Mouse (Mus musculus): ENCODE data around the gene Prr5l.

The Prr5l gene

DNA sequence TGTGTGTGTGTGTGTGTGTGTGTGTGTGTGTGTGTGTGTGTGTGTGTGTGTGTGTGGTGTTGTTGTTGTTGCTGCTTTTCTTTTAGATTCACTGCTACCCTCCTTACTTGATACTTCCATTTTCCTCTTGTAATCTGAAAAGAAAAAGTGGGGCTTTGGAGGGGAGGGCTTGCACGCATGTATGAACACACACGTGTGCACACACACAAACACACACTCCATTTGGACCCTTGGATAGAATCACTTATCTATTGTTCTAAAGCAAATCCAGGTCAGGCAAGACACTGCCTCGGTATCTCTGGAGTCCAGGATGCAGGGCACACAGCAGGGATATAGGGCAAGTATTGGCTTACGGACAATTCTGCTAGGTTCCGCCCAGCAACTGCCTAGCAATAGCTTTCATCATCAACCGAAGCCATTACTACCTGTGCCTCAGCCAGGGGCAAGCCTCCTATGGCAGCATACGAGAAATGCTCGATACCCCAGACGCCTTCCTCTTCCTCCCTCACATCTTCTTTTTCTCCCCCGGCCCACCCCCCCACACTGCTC is 159.4 kb downstream of the Prr5l start:
- DNase-seq (ENCODE audit: extremely low spot score, low spot score) = no peak

DNA sequence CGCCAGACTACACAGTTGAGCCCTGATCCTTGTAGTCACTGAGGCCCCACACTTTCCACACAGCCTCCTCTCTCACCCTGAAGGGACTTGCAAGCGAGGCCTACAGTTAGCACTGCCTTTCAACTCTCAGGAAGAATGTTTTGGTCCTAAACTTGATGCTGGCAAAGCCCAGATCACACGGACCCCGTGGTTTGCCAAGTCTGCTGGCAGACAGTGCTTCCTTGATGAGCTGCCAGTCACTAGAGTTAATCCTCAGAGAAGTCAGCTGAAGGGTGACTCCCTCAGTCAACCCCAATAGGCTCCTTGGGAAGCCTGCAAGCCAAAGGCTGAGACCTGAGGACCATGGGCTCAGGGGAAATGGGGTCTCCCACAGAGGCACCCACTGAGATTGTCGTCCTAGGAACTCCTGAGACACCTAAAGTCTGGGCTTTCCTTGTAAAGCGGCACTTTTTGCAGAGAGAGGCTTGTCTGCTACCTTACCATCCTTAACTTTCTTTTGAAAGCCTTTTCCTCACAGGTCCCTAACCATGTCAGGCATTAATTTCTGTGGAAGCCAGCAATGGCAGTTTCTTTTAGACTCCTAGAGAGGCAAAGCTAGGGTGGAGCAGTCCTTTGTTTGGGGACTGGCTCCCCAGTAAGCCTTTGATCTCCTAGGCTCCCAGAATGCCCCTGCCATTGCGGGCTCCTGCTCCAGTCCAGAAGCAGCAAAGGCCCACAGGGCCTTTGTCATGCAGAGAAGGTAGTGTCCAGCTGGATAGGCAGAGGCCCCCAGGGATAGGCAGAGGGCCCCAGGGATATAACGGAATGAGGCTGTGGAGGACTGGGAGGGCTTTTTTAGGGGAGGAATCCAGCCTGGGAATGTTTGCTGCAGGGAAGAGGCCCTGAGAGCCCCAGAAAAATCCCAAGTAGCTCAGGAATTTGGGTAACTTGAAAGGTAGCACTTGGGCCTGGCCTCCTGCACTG is 160.2 kb downstream of the Prr5l start:
- peak; percentile 51 for DNase-seq (ENCODE audit: extremely low spot score, low spot score)

DNA sequence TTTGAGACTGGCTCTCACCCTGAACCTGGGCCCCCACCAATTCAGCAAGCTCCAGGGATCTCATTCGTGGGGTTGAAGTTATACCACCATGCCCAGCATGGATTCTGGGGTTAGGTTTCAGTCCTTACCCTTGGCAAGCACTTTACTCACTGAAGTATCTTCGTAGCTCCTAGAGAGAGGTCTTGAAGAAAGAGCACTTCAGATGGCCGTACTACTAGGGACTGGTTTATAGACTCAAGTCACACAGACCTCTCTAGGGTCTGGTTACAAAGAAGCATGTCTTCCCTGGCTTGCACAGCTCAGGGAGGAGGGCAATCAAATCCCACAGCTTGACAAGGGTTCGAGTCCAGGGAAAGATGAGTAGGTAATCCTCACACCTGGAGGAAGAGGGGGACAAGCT is 161.0 kb downstream of the Prr5l start:
- no peak for DNase-seq (ENCODE audit: extremely low spot score, low spot score)

DNA sequence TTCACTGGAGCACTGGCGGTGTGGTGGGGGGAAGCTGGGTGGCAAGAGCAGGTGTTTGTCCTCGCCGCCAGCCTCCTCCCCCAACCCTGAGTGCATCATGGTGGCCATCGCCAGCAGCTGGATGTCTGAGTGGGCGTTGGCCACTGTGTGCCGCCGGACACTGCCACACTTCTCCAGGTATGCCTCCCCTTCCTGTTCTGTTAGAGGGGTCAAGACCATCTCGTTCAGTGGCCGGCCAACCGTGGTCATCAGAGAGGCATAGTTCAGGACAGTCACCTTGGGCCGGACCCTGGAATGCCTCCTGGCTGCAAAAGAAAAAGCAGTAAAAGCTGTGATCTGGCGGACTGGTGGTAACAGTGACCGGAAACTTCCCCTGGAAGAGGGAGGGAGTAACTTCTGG is 165.7 kb downstream of the Prr5l start:
- DNase-seq (ENCODE audit: extremely low spot score, low spot score) = no peak

DNA sequence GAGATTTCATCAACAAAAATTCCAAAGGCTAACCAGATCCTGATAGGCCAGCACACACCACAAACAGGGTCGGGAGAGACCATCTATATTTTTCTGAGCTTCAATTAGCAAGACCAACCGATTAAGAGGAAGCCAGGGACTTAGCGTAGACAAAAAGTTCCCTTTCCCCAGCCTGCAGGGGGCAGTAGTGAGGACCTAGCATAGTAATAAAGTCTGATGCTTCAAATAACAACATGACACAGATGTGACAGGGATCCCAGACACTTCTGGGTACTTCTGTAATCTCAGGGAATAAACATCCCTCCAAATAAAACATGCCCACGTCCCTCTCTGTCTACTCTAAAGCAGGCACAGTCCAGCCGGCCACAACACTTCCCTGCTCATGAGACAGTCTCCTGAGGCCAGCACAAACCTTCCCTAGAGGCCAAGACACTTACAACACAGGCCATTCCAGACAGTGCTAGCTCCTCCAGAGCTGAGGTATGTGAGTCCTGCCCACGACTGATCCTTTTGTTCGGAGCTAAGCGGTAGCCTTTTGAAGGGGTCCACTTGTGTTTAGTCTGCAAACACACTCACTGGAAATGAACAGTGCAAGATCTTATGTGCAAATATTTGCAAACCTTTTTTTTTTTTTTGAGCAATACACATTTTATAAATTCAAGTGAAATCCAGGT is 167.0 kb downstream of the Prr5l start:
- DNase-seq (ENCODE audit: extremely low spot score, low spot score) = no peak

DNA sequence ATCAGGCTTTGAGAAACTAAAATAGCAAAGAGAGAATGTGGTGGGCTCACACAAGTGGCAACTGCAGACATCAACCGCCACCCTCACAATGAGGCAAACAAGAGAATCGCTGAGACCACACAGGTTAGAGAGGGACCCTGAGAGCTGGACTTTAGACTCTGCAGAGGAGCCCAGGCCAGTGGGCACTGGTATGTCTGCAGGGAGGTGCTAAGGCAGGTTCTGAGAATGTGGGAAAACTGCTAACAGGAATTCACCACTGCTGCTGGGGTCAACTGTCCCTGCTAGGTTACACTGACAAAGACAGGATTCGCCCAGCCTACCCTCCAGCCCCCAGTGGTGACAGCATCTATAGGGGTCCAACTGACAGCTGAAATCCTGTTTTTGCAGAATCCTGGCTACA is 171.2 kb downstream of the Prr5l start:
- DNase-seq (ENCODE audit: extremely low spot score, low spot score) = no peak

DNA sequence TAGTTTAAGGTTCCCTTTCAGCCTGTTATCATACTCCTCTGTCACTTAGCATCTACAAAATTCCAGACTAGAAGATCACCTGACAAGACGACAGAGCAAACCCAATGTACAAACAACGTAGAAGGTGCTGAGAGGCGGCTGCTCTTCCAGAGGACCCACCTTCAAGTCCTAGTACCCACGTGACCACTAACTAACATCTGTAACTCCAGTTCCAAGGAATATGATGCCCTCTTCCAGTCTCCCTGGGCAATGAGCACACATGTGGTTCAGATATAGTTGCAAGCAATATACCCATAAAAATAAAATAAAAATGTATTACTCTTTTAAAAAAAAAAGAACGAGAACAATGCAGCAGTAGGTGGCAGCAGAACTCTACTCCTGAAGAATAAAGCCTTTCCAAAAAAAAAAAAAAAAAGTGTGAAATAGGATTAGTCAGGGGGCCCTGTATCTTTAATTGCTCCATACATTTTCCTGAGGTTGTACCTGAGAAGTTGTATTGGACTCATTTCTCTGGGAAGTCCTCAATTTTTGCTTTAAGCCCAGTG is 176.8 kb downstream of the Prr5l start:
- no peak for DNase-seq (ENCODE audit: extremely low spot score, low spot score)

DNA sequence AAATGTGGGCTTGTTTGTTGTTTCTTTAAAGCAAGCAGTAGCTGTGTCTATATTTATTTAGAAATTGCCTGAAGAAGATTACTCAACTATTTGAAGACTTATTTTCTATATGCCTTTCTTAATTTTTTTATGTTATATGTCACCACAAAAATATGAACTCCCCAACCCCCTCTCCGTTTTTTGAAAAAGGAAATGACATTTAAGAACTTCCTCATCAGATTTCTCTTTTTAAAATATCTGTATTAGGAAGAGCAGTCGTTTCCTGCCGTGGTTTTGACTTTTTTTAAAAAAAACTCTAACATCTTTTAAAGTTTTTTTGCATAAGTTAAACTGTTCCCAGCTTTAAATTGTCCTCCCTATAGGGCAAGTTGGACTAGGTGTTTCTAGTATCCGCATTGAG is 183.5 kb downstream of the Prr5l start:
- DNase-seq (ENCODE audit: extremely low spot score, low spot score) = no peak

DNA sequence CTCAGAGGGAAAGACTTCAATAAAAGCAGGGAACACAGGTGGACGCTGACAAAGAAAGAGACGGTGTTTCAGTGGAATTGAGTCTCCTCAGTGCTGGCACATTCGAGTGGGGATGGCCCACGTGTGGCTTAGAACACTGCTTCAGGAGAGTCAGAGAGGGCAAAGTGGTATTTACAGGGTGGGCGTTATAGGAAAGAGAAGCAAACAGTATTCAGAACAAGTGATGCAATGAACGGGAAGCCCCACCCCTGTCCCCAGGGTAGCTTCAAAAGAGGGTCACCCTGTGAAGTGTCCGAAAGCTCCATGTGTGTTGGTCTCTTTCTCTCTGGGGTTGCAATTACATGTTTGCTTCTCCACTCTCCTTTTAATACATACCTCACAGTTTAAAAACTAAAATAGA is 187.2 kb downstream of the Prr5l start:
- no peak for DNase-seq (ENCODE audit: extremely low spot score, low spot score)

DNA sequence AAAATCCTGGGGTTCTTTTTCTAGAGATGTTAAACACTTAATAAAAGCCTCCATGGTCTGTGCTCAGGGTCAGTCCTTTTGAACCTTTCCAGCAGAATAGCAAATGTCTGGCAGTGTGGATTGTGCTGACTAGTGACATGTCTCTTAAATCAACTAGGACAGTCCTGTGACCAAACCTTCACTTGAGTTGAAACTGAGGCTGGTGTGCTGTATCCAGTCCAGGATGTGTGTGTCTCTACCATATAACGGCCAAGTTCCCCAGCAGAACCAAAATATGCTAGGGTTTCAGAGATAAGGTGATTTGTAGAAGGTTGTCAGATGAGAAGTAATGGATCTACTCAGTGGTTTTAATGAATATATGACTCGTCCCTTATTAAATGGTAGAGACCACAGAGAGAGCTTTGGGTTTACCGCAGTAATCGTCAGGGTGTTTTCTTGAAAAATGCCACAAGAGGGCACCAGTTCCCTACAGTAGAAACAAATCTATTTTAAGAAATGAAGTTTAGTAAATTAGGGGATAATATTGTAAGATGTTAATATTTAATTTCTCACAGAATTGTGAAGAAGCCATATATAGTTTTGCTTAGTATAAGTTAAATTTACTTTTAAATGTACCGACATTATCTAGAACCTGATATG is 189.1 kb downstream of the Prr5l start:
- DNase-seq (ENCODE audit: extremely low spot score, low spot score) = no peak

DNA sequence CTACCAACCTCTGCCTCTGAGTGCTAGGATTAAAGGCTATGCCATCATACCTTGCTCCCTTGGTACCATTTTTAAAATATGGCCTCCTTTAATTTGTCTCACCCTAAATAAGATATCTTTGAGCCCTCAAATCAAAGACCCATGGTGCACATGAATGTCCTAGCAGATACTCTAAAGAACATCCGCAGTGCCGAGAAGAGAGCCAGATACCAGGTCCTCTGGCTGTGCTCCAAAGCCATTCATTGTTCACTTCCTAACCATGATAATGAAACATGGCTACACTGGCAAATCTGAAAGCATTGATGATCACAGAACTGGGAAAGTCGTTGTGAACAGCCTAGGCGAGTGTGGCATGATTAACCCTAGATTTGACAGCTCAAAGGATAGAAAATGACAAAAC is 189.8 kb downstream of the Prr5l start:
- no peak for DNase-seq (ENCODE audit: extremely low spot score, low spot score)

DNA sequence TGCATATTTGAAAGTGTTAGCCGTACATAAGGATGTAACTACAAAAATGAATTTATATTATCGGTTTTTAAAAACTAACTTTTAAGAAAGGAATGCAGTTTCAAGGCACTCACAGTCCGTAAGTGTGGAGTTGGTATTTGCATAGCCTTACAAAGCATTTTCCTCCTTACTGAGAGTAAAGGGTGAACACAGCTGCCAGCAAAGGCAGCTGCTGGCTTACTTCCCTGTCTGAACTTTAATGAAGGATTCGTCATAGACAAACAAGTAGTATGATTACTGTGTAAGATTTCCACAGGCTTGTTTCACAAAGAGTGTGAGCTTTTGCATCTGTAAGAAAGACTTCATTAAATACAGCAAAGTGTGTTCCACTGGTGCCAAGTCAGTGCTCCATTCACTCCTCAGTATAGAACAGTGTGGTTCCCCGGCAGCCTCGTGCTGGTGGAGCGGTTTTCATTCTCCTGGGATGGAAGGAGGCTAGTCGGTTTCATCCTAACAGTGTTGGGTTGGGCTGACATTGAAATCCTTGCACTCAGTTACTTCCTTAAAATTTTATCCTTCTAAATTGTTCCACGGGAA is 192.5 kb downstream of the Prr5l start:
- no peak for DNase-seq (ENCODE audit: extremely low spot score, low spot score)

DNA sequence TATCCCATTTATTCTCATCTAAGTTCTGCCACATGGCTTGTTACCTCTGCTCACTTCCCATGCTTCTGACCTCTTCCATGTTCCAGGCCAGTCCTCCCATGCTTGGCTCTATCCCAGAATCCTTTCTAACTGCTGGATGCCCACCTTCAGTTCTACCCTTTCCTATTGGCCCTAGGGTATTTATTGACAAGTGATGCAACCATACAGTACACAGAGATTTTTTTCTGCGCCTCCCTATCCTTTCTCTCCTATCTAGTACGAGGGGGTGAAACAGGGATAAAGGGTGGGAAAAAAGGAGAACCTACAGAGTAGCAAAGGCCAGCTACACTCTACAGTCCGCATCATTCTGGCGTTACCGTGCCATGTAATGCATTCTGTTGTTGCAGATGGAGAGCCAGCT is 194.8 kb downstream of the Prr5l start:
- no peak for DNase-seq (ENCODE audit: extremely low spot score, low spot score)

DNA sequence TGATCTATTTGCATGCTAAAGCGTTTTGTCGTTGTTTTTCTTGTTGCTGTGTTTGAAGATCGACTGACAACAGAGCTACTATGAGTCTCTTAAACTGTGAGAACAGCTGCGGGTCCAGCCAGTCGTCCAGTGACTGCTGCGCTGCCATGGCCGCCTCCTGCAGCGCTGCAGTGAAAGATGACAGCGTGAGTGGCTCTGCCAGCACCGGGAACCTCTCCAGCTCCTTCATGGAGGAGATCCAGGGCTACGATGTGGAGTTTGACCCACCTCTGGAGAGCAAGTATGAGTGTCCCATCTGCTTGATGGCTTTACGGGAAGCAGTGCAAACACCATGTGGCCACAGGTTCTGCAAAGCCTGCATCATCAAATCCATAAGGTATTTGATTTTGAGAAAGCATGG is 198.4 kb downstream of the Prr5l start:
- no peak for DNase-seq (ENCODE audit: extremely low spot score, low spot score)

DNA sequence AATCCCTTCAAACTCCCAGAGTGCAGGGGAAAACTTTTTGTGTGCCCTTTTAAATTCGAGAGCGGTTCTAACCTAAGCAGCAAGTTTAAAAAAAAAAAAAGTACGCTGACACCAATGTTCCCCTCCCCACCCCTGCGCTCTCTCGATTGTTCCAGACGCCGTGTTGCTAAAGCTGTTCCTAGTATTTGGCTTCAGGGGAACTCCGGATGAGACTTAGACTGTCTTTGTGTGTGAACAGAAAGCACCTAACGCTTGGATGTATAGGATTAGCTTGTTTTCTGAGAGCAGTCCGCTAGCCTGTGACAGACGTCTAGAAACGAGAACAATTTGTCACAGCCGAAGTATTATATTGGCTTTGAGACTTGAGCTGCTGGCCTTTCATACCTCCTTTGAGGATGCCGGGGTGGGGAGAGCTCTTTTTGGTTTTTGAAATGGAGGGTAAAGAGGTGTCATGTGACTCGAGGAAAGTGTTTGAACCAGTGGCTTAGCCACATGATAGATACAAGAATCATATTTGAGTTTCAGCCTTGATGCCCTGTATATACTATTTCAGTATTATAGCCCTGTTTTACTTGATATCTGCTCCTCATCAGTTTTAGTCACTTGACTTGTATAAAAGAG is 203.6 kb downstream of the Prr5l start:
- DNase-seq (ENCODE audit: extremely low spot score, low spot score) = peak; percentile 24

DNA sequence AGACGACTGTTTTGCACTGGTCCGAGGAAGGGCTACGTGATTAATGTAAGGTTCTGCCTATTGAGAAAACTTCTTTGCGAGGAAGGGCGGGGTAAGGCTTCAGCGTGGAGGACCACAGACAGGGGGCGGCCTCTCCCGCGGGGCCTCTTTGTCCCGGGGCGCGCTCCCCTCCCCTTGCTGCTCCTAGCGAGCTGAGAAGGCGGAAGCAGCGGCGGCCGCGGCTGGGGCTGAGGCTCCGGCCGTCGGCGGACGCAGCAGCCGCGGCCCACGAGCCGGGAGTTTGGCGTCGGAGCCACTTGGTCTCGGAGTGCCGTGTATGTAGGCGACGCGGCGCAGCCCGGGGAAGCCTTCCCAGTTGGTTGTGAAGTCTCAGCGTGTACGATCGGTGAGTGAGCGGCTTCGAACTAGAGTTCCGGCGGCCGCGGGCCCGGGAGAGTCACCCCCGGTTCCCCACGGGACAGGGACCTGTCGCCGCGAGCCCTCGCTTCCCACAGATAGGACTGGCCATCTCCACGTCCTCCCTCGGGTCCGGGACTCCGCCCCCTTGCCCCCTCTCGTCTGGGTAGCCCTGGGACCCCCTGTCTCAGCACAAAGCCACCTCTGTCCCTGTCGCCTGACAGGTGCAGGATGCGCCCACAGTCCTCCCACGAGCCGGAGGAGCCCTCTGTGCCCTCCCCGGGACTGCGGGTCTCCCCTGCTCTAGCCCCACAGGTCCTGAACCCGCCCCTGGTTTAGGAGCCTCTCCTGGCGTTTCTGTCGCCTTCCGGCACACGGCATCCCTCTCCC is 204.4 kb downstream of the Prr5l start, which contains the start of gene Traf6:
Gene Traf6, plus strand, starts transcription at position 194 of the 786 bp plus-strand sequence.
- DNase-seq (ENCODE audit: extremely low spot score, low spot score) = peak; percentile 86

DNA sequence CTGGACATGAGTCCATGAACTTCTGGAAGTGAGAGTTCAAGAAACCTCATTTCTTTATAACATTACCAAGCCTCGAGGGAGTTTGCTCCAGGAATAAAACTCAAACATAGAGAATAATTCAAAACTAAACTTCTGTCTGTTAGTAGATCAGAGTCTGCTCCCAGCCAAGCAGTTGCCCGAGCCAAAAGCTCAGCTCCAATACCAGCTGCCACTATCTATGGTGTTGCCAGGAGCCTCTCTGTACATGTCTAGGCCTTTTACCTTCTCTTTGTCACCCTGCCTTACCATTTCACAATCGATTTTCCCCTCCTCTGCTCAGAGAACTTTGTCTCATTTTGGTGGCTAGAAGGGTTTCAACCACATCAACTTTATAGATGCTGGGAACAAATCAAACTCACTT is 209.3 kb downstream of the Prr5l start:
- no peak for DNase-seq (ENCODE audit: extremely low spot score, low spot score)

DNA sequence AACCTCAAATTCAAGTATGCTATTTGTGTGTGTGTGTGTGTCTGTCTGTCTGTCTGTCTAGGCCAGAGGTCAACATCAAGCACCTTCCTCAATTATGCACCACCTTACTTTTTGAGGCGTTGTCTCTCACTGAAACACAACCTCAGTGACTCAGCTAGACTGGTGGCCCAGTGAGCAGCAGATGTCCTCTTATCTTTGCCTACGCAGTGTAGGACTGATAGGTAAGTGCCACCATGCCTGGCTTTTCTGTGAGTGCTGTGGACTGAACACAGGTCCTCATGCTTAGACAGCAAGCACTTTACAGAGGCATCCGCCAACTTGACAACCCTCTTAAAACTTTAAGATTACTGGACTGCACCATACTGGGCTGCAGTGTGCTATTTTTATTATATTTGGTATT is 214.1 kb downstream of the Prr5l start:
- DNase-seq (ENCODE audit: extremely low spot score, low spot score) = no peak

DNA sequence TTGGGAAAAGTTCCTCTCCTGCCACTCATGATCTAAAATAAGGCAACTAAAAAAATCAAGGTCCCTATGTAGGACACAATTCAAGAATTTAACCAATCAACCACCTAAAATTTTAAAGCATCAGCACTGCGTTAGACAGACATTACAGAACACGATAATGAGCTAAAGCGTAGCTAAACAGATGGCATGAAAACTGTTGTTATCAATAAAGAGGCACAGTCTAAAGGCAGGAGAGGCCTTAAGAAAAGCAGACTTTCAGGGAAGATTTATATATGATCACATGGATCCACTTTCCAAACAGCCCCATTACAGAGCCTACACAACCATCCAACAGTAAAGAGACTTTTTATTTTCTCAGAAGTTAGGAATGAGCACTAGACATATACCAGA is 217.1 kb downstream of the Prr5l start:
- no peak for DNase-seq (ENCODE audit: extremely low spot score, low spot score)

Measured in neural tube, embryonic 10.5 days (tissue).